ENCODE assay signal across 8 mouse cellular contexts in genomic region chr1:86634751-86635359, GRCm38 (mm10). TPM values are rescaled to one million over a fixed set of nuclear protein-coding genes. Genes with fewer than 3 reads are reported as not detected.
DNase-seq lines count a peak whose midpoint lies in the region; ATAC-seq and TF ChIP-seq lines count a peak whose summit lies in the region.

No protein-coding gene starts in this region.

- no peak overlapping the region for H3K9ac ChIP-seq in intestine, embryonic 14.5 days (ENCODE audit: low read length)
- no peak overlapping the region for H3K9ac ChIP-seq in intestine, postnatal 0 days (ENCODE audit: low read depth, low read length)
- no peak overlapping the region for H3K9ac ChIP-seq in hindbrain, embryonic 15.5 days
- H3K9ac ChIP-seq in midbrain, embryonic 15.5 days: no peak overlapping the region

- no peaks in the 10 kb centered on the region for H3K36me3 ChIP-seq in intestine, embryonic 14.5 days (ENCODE audit: control insufficient read depth, insufficient read depth, low read length)
- H3K36me3 ChIP-seq in intestine, postnatal 0 days (ENCODE audit: control insufficient read depth, insufficient read depth): no peaks in the 10 kb centered on the region
- H3K36me3 ChIP-seq in hindbrain, embryonic 15.5 days: no peaks in the 10 kb centered on the region
- no peaks in the 10 kb centered on the region for H3K36me3 ChIP-seq in midbrain, embryonic 15.5 days (replicated peaks)

- H3K27me3 ChIP-seq in intestine, embryonic 14.5 days (replicated peaks; ENCODE audit: control insufficient read depth, insufficient read depth, low read length): no peaks in the 10 kb centered on the region
- no peaks in the 10 kb centered on the region for H3K27me3 ChIP-seq in intestine, postnatal 0 days (replicated peaks; ENCODE audit: control insufficient read depth, insufficient read depth, low read length)
- no peaks in the 10 kb centered on the region for H3K27me3 ChIP-seq in hindbrain, embryonic 15.5 days
- no peaks in the 10 kb centered on the region for H3K27me3 ChIP-seq in midbrain, embryonic 15.5 days (replicated peaks)

- TF ChIP-seq POLR2A in brain, embryonic 14.5 days (IDR thresholded peaks at IDR 0.05; ENCODE audit: borderline replicate concordance, extremely low read depth, insufficient read depth, insufficient read length, poor library complexity, severe bottlenecking): no peak

- no peak overlapping the region for H3K27ac ChIP-seq in intestine, embryonic 14.5 days (ENCODE audit: low read depth)
- H3K27ac ChIP-seq in intestine, postnatal 0 days (ENCODE audit: low read depth, low read length): no peak overlapping the region
- no peak overlapping the region for H3K27ac ChIP-seq in hindbrain, embryonic 15.5 days (replicated peaks)
- H3K27ac ChIP-seq in midbrain, embryonic 15.5 days: no peak overlapping the region

- WGBS in intestine, embryonic 14.5 days: 54% methylated on average over 6 of the region's 6 CpGs
- 59% methylated on average over 6 of the region's 6 CpGs for WGBS in intestine, postnatal 0 days
- WGBS in hindbrain, embryonic 15.5 days: 60% methylated on average over 6 of the region's 6 CpGs
- 54% methylated on average over 6 of the region's 6 CpGs for WGBS in midbrain, embryonic 15.5 days

- peaks cover 7% of the 10 kb centered on the region for H3K4me1 ChIP-seq in intestine, embryonic 14.5 days (replicated peaks; ENCODE audit: control insufficient read depth, insufficient read depth, low read length)
- H3K4me1 ChIP-seq in intestine, postnatal 0 days (replicated peaks; ENCODE audit: control insufficient read depth, insufficient read depth, low read length): peaks cover 8% of the 10 kb centered on the region; the same call in 1 of the 2 replicates
- H3K4me1 ChIP-seq in hindbrain, embryonic 15.5 days (replicated peaks): peaks cover 17% of the 10 kb centered on the region
- peaks cover 8% of the 10 kb centered on the region for H3K4me1 ChIP-seq in midbrain, embryonic 15.5 days

- no peaks in the 10 kb centered on the region for H3K9me3 ChIP-seq in intestine, embryonic 14.5 days (ENCODE audit: control insufficient read depth, low read length)
- H3K9me3 ChIP-seq in intestine, postnatal 0 days (ENCODE audit: control insufficient read depth): no peaks in the 10 kb centered on the region
- no peaks in the 10 kb centered on the region for H3K9me3 ChIP-seq in hindbrain, embryonic 15.5 days
- H3K9me3 ChIP-seq in midbrain, embryonic 15.5 days: no peaks in the 10 kb centered on the region

- 0 out of 2 replicates have a peak, but pooled peaks have one; percentile 61 for ATAC-seq in intestine, embryonic 14.5 days (replicated peaks; ENCODE audit: low FRiP score, low TSS enrichment, low read depth)
- ATAC-seq in intestine, postnatal 0 days: no peak
- ATAC-seq in hindbrain, embryonic 15.5 days (ENCODE audit: low FRiP score, low read depth): peak; percentile 88
- peak; percentile 94 for ATAC-seq in midbrain, embryonic 15.5 days (replicated peaks)
- no peak for ATAC-seq in activated CD4-positive, CD25-positive, alpha-beta regulatory T cell, adult 4 months

- DNase-seq in intestine, embryonic 14.5 days (ENCODE audit: low spot score): no peak
- DNase-seq in brain, embryonic 14.5 days (ENCODE audit: low read depth): peak; percentile 85
- no peak for DNase-seq in layer of hippocampus, postnatal 36 days
- DNase-seq in urinary bladder, postnatal 25 days (ENCODE audit: low spot score): no peak

- H3K4me2 ChIP-seq in intestine, embryonic 14.5 days (ENCODE audit: low read length): no peak overlapping the region
- H3K4me2 ChIP-seq in intestine, postnatal 0 days (replicated peaks; ENCODE audit: low read depth): no peak overlapping the region
- peak overlapping the region; percentile 47 for H3K4me2 ChIP-seq in hindbrain, embryonic 15.5 days
- H3K4me2 ChIP-seq in midbrain, embryonic 15.5 days: peak overlapping the region; percentile 39

- no peak for TF ChIP-seq CTCF in intestine, postnatal 0 days (IDR thresholded peaks at IDR 0.05; ENCODE audit: low read depth)
- no peak for TF ChIP-seq CTCF in brain, embryonic 14.5 days (IDR thresholded peaks at IDR 0.05; ENCODE audit: borderline replicate concordance, extremely low read depth, insufficient read depth, insufficient read length)

- H3K4me3 ChIP-seq in intestine, embryonic 14.5 days (ENCODE audit: low read depth, low read length): no peak overlapping the region
- H3K4me3 ChIP-seq in intestine, postnatal 0 days (ENCODE audit: low read depth, low read length): no peak overlapping the region
- H3K4me3 ChIP-seq in hindbrain, embryonic 15.5 days: peak overlapping the region; percentile 12; the same call in 1 of the 2 replicates
- peak overlapping the region; percentile 18 for H3K4me3 ChIP-seq in midbrain, embryonic 15.5 days

RNA-seq across cellular contexts. Expression of gene Nppc, which starts 35.5 kb away (rescaled TPM):
- 0.46 and 0.81 TPM in 2 replicates for polyA plus RNA-seq in intestine, embryonic 14.5 days (2014; fragmentation: Nextera tagmentation; extraction: Ambion mirVana)
- polyA plus RNA-seq in intestine, postnatal 0 days (2015; fragmentation: Nextera tagmentation; extraction: Ambion mirVana): 0.30 and 0.38 TPM in 2 replicates
- polyA plus RNA-seq in brain, embryonic 14.5 days (2012; rRNA removed): 3.2 and 6.3 TPM in 2 replicates
- polyA plus RNA-seq in hindbrain, embryonic 15.5 days (2015; fragmentation: Nextera tagmentation; extraction: Ambion mirVana): 18.6 and 24.8 TPM in 2 replicates
- 3.3 and 4.3 TPM in 2 replicates for polyA plus RNA-seq in midbrain, embryonic 15.5 days (2015; fragmentation: Nextera tagmentation; extraction: Ambion mirVana)
- polyA plus RNA-seq in activated CD4-positive, CD25-positive, alpha-beta regulatory T cell, adult 4 months (2017; shearing (Covaris generic)): not detected
- total RNA-seq in layer of hippocampus, postnatal 36 days (2021): 1 to 10 TPM; 7.1 to 8.0 TPM

RNA-seq across cellular contexts. Expression of gene Cops7b, which starts 52.2 kb away (rescaled TPM):
- polyA plus RNA-seq in intestine, embryonic 14.5 days (2014; fragmentation: Nextera tagmentation; extraction: Ambion mirVana): 36.9 and 43.0 TPM in 2 replicates
- 14.2 and 15.7 TPM in 2 replicates for polyA plus RNA-seq in intestine, postnatal 0 days (2015; fragmentation: Nextera tagmentation; extraction: Ambion mirVana)
- polyA plus RNA-seq in brain, embryonic 14.5 days (2012; rRNA removed): 69.7 and 89.0 TPM in 2 replicates
- polyA plus RNA-seq in hindbrain, embryonic 15.5 days (2015; fragmentation: Nextera tagmentation; extraction: Ambion mirVana): 56.5 and 63.9 TPM in 2 replicates
- 67.3 and 68.9 TPM in 2 replicates for polyA plus RNA-seq in midbrain, embryonic 15.5 days (2015; fragmentation: Nextera tagmentation; extraction: Ambion mirVana)
- polyA plus RNA-seq in activated CD4-positive, CD25-positive, alpha-beta regulatory T cell, adult 4 months (2017; shearing (Covaris generic)): 10 to 100 TPM; 13.9 to 18.2 TPM
- 10 to 100 TPM; 19.4 to 22.0 TPM for total RNA-seq in layer of hippocampus, postnatal 36 days (2021)

RNA-seq across cellular contexts. Expression of gene Pde6d, which starts 52.4 kb away (rescaled TPM):
- 45.7 and 46.0 TPM in 2 replicates for polyA plus RNA-seq in intestine, embryonic 14.5 days (2014; fragmentation: Nextera tagmentation; extraction: Ambion mirVana)
- 41.9 and 42.6 TPM in 2 replicates for polyA plus RNA-seq in intestine, postnatal 0 days (2015; fragmentation: Nextera tagmentation; extraction: Ambion mirVana)
- polyA plus RNA-seq in brain, embryonic 14.5 days (2012; rRNA removed): 82.9 and 89.6 TPM in 2 replicates
- polyA plus RNA-seq in hindbrain, embryonic 15.5 days (2015; fragmentation: Nextera tagmentation; extraction: Ambion mirVana): 115 and 122 TPM in 2 replicates
- polyA plus RNA-seq in midbrain, embryonic 15.5 days (2015; fragmentation: Nextera tagmentation; extraction: Ambion mirVana): 103 and 106 TPM in 2 replicates
- 10 to 100 TPM; 17.1 to 22.3 TPM for polyA plus RNA-seq in activated CD4-positive, CD25-positive, alpha-beta regulatory T cell, adult 4 months (2017; shearing (Covaris generic))
- 10 to 100 TPM; 54.1 to 59.4 TPM for total RNA-seq in layer of hippocampus, postnatal 36 days (2021)

Comparison
In these comparisons a context has a peak if more than half of its experiments do, and no peak if none do; other contexts are left out.
1. ATAC-seq: peak in intestine, embryonic 14.5 days (single experiment), hindbrain, embryonic 15.5 days (single experiment) and midbrain, embryonic 15.5 days (single experiment); none in intestine, postnatal 0 days (single experiment) and activated CD4-positive, CD25-positive, alpha-beta regulatory T cell, adult 4 months (single experiment).
2. H3K4me2 ChIP-seq: peak in hindbrain, embryonic 15.5 days (single experiment) and midbrain, embryonic 15.5 days (single experiment); none in intestine, embryonic 14.5 days (single experiment) and intestine, postnatal 0 days (single experiment).
3. H3K4me3 ChIP-seq: peak in hindbrain, embryonic 15.5 days (single experiment) and midbrain, embryonic 15.5 days (single experiment); none in intestine, embryonic 14.5 days (single experiment) and intestine, postnatal 0 days (single experiment).